Mouse (Mus musculus): ENCODE data around the gene Tmed5. TPM values are rescaled to one million over a fixed set of nuclear protein-coding genes. Genes with fewer than 3 reads are reported as not detected.

The Tmed5 gene
- total and polyA plus RNA-seq, 3 experiments, result 40.5 to 181 (median 63.1) TPM

DNA sequence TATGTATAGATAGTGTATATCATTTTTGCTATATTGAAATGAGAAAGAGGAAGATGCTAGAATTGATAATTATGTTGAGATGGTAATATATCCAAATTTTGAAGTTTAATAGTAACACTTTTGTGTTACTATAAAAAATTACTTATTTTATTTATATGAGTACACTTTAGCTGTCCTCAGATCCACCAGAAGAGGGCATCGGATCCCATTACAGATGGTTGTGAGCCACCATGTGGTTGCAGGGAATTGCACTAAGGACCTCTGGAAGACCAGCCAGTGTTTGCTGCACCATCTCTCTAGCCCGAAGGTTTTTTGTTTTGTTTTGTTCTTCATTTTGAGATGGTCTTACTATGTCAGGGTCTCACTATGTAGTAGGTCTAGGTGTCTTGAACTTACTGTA lies 47.0 kb downstream of the Tmed5 start:
- Histone ChIP-seq H3K36me3 (ENCODE audit: control insufficient read depth in 1 of 2, insufficient read depth in 2 of 2, low read length in 2 of 2) (peaks cover 19 to 71% of the 10 kb centered on the region in 2 experiments), H3K9ac (ENCODE audit: control insufficient read depth, low read depth, low read length, poor library complexity, severe bottlenecking) (no peak overlapping the region), H3K4me3 (ENCODE audit: control insufficient read depth in 1 of 2, insufficient read depth in 1 of 2, low read depth in 2 of 2, low read length in 2 of 2) (no peak overlapping the region), H3K27me3 (ENCODE audit: control insufficient read depth in 1 of 2, insufficient read depth in 2 of 2, low read length in 2 of 2) (no peaks in the 10 kb centered on the region), H3K27ac (ENCODE audit: control insufficient read depth, low read depth, low read length) (no peak overlapping the region), H3K9me3 (replicated peaks; ENCODE audit: insufficient read depth, low read length) (no peaks in the 10 kb centered on the region), H3K79me2 (ENCODE audit: control insufficient read depth, insufficient read depth, low read length, poor library complexity) (peaks cover 4% of the 10 kb centered on the region; the same call in 1 of the 2 replicates), H3K4me1 (ENCODE audit: control insufficient read depth in 1 of 2, insufficient read depth in 2 of 2, low read length in 2 of 2) (no peaks in the 10 kb centered on the region; a peak in 1 of 4 replicates)
- TF ChIP-seq TAL1 (IDR thresholded peaks at IDR 0.05; ENCODE audit: low read length) (no peak), RCOR1 (IDR thresholded peaks at IDR 0.05; ENCODE audit: low read depth, low read length) (no peak), ZC3H11A (IDR thresholded peaks at IDR 0.05; ENCODE audit: low read depth, low read length) (no peak), ETS1 (IDR thresholded peaks at IDR 0.05; ENCODE audit: low read depth, low read length) (no peak), JUND (IDR thresholded peaks at IDR 0.05; ENCODE audit: low read depth, low read length) (no peak), MYB (IDR thresholded peaks at IDR 0.05; ENCODE audit: low read depth, low read length) (no peak), BHLHE40 (IDR thresholded peaks at IDR 0.05; ENCODE audit: borderline replicate concordance, low read depth, low read length) (no peak), ZNF384 (IDR thresholded peaks at IDR 0.05; ENCODE audit: low read depth, low read length) (no peak), SMC3 (IDR thresholded peaks at IDR 0.05; ENCODE audit: low read depth, low read length) (peak; percentile 21; the same call in 1 of the 2 replicates), ELF1 (IDR thresholded peaks at IDR 0.05; ENCODE audit: low read depth, low read length) (no peak), MAZ (IDR thresholded peaks at IDR 0.05; ENCODE audit: low read depth, low read length) (no peak), MAX (IDR thresholded peaks at IDR 0.05; ENCODE audit: low read length) (no peak), USF2 (IDR thresholded peaks at IDR 0.05; ENCODE audit: borderline replicate concordance in 1 of 2, insufficient read depth in 1 of 2, low read depth in 1 of 2, low read length in 2 of 2) (no peak), POLR2A (IDR thresholded peaks at IDR 0.05; ENCODE audit: control insufficient read depth in 1 of 2, insufficient read depth in 1 of 2, low read depth in 1 of 2, low read length in 2 of 2, poor library complexity in 1 of 2) (no peak), TCF12 (IDR thresholded peaks at IDR 0.05; ENCODE audit: low read depth, low read length) (no peak), CTCF (IDR thresholded peaks at IDR 0.05 in 2 of 3, conservative IDR thresholded peaks at IDR 0.05 in 1 of 3; ENCODE audit: control insufficient read depth in 1 of 3, insufficient read depth in 1 of 3, low read depth in 2 of 3, low read length in 3 of 3, poor library complexity in 1 of 3, severe bottlenecking in 1 of 3) (peak; percentile 17 to 59 (median 34); a peak in 4 of 6 replicates), NRF1 (IDR thresholded peaks at IDR 0.05; ENCODE audit: insufficient read depth, low read depth, low read length, poor library complexity, severe bottlenecking) (no peak), MYC (IDR thresholded peaks at IDR 0.05; ENCODE audit: low read depth, low read length) (0 out of 2 replicates have a peak, but pooled peaks have one; percentile 13)
- peak; percentile 37 for DNase-seq (ENCODE audit: low read depth, low spot score)

DNA sequence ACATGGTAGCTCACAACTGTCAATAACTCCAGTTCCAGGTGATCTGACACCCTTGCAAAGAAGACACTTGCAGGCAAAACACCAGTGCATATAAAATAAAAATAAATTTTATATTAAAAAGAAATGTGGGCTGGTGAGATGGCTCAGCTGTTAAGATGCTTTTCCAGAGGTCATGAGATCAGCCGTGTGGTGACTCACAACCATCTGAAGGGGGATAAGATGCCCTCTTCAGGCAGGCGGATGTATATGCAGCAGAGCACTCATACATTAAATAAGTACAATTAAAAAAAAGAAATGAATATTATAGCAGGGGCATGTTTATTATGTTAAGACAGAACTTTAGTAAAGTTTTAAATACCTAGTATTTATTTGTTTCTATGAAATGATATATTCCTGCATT lies 50.0 kb downstream of the Tmed5 start:
- peaks cover 35 to 62% of the 10 kb centered on the region in 2 experiments for H3K36me3 ChIP-seq (ENCODE audit: control insufficient read depth in 1 of 2, insufficient read depth in 2 of 2, low read length in 2 of 2)
- TF ChIP-seq SIN3A (IDR thresholded peaks at IDR 0.05; ENCODE audit: low read length) (no peak), ETS1 (IDR thresholded peaks at IDR 0.05; ENCODE audit: low read depth, low read length) (0 out of 2 replicates have a peak, but pooled peaks have one; percentile 32), ZMIZ1 (IDR thresholded peaks at IDR 0.05; ENCODE audit: low read depth, low read length) (no peak), RAD21 (IDR thresholded peaks at IDR 0.05; ENCODE audit: low read depth, low read length) (no peak; the same call in 1 of the 2 replicates), POLR2A (IDR thresholded peaks at IDR 0.05; ENCODE audit: control insufficient read depth in 1 of 2, insufficient read depth in 1 of 2, low read depth in 1 of 2, low read length in 2 of 2, poor library complexity in 1 of 2) (no peak), USF2 (IDR thresholded peaks at IDR 0.05; ENCODE audit: borderline replicate concordance in 1 of 2, insufficient read depth in 1 of 2, low read depth in 1 of 2, low read length in 2 of 2) (no peak), USF1 (IDR thresholded peaks at IDR 0.05; ENCODE audit: low read depth, low read length) (no peak), HCFC1 (IDR thresholded peaks at IDR 0.05; ENCODE audit: low read depth, low read length) (no peak), POLR2AphosphoS2 (IDR thresholded peaks at IDR 0.05; ENCODE audit: low read length) (no peak), MEF2A (IDR thresholded peaks at IDR 0.05; ENCODE audit: extremely low read depth, insufficient replicate concordance, low read depth, low read length, poor library complexity, severe bottlenecking) (no peak), NRF1 (IDR thresholded peaks at IDR 0.05; ENCODE audit: insufficient read depth, low read depth, low read length, poor library complexity, severe bottlenecking) (no peak), ZNF384 (IDR thresholded peaks at IDR 0.05; ENCODE audit: low read depth, low read length) (0 out of 2 replicates have a peak, but pooled peaks have one; percentile 19), MYC (IDR thresholded peaks at IDR 0.05; ENCODE audit: low read depth, low read length) (0 out of 2 replicates have a peak, but pooled peaks have one; percentile 45), MYB (IDR thresholded peaks at IDR 0.05; ENCODE audit: low read depth, low read length) (no peak), CTCF (IDR thresholded peaks at IDR 0.05 in 2 of 3, conservative IDR thresholded peaks at IDR 0.05 in 1 of 3; ENCODE audit: control insufficient read depth in 1 of 3, insufficient read depth in 1 of 3, low read depth in 2 of 3, low read length in 3 of 3, poor library complexity in 1 of 3, severe bottlenecking in 1 of 3) (peak in 2 of 3 experiments; percentile 29 to 56; a peak in 4 of 6 replicates), SMC3 (IDR thresholded peaks at IDR 0.05; ENCODE audit: low read depth, low read length) (peak; percentile 33)
- H3K9ac ChIP-seq (ENCODE audit: control insufficient read depth, low read depth, low read length, poor library complexity, severe bottlenecking), result no peak overlapping the region
- DNase-seq (ENCODE audit: low read depth, low spot score), result peak; percentile 63
- no peak overlapping the region for H3K27ac ChIP-seq (ENCODE audit: control insufficient read depth, low read depth, low read length)
- H3K4me3 ChIP-seq (ENCODE audit: control insufficient read depth in 1 of 2, insufficient read depth in 1 of 2, low read depth in 2 of 2, low read length in 2 of 2), result no peak overlapping the region
- no peaks in the 10 kb centered on the region for H3K27me3 ChIP-seq (ENCODE audit: control insufficient read depth in 1 of 2, insufficient read depth in 2 of 2, low read length in 2 of 2)
- no peaks in the 10 kb centered on the region for H3K9me3 ChIP-seq (replicated peaks; ENCODE audit: insufficient read depth, low read length)
- H3K4me1 ChIP-seq (ENCODE audit: control insufficient read depth in 1 of 2, insufficient read depth in 2 of 2, low read length in 2 of 2), result peaks cover 0 to 10% of the 10 kb centered on the region in 2 experiments; a peak in 2 of 4 replicates
- peaks cover 16% of the 10 kb centered on the region for H3K79me2 ChIP-seq (ENCODE audit: control insufficient read depth, insufficient read depth, low read length, poor library complexity)
